Mouse (Mus musculus): ENCODE measurements around the gene Gstt4. TPM values are rescaled to one million over a fixed set of nuclear protein-coding genes. Genes with fewer than 3 reads are reported as not detected.

Gene Gstt4
- polyA plus RNA-seq, 1 experiment = not detected

- Histone ChIP-seq H3K9me3 (replicated peaks; ENCODE audit: control insufficient read depth, insufficient read depth, low read length, poor library complexity, severe bottlenecking) (no peaks in the 10 kb centered on the region), H3K27me3 (ENCODE audit: control insufficient read depth, insufficient read depth, low read length, poor library complexity, severe bottlenecking) (no peaks in the 10 kb centered on the region), H3K9ac (ENCODE audit: low read depth, poor library complexity, severe bottlenecking) (no peak overlapping the region), H3K4me1 (ENCODE audit: control insufficient read depth, insufficient read depth, low read length) (no peaks in the 10 kb centered on the region), H3K36me3 (ENCODE audit: control insufficient read depth, insufficient read depth, low read length, poor library complexity, severe bottlenecking) (no peaks in the 10 kb centered on the region), H3K27ac (ENCODE audit: insufficient read depth, low read length) (no peak overlapping the region), H3K4me3 (ENCODE audit: low read depth, low read length) (no peak overlapping the region)
- TF ChIP-seq POLR2A (IDR thresholded peaks at IDR 0.05; ENCODE audit: insufficient read depth, low read length) (no peak), CTCF (IDR thresholded peaks at IDR 0.05; ENCODE audit: low read depth, low read length) (no peak), EP300 (IDR thresholded peaks at IDR 0.05; ENCODE audit: insufficient read depth, low read depth, low read length) (no peak)
Observed at GRCm38 (mm10) chr10:75766856-75767255, 55.5 kb downstream of the Gstt4 start.

Other genes starting within 250 kb of the Gstt4 start
- gene Ggt5, start 233.2 kb downstream of the Gstt4 start, polyA plus RNA-seq (2011; ENCODE audit: insufficient read depth, insufficient read length, low read depth, missing spikeins) = 0.81 and 0.90 TPM in 2 replicates
- gene Susd2, start 178.5 kb downstream of the Gstt4 start, polyA plus RNA-seq (2011; ENCODE audit: insufficient read depth, insufficient read length, low read depth, missing spikeins) = 11.1 and 11.7 TPM in 2 replicates
- 35.6 and 41.5 TPM in 2 replicates for gene Cabin1, start 58.2 kb downstream of the Gstt4 start, polyA plus RNA-seq (2011; ENCODE audit: insufficient read depth, insufficient read length, low read depth, missing spikeins)
- 99.5 and 108 TPM in 2 replicates for gene Ddt, start 49.1 kb downstream of the Gstt4 start, polyA plus RNA-seq (2011; ENCODE audit: insufficient read depth, insufficient read length, low read depth, missing spikeins)
- gene Gm20441, start 41.6 kb downstream of the Gstt4 start, polyA plus RNA-seq (2011; ENCODE audit: insufficient read depth, insufficient read length, low read depth, missing spikeins) = not detected in 2 replicates
- gene Gstt3, start 41.1 kb downstream of the Gstt4 start, polyA plus RNA-seq (2011; ENCODE audit: insufficient read depth, insufficient read length, low read depth, missing spikeins) = 9.7 and 11.6 TPM in 2 replicates
- gene Gstt1, start 24.0 kb downstream of the Gstt4 start, polyA plus RNA-seq (2011; ENCODE audit: insufficient read depth, insufficient read length, low read depth, missing spikeins) = 8.9 and 9.5 TPM in 2 replicates
- 26.3 and 31.9 TPM in 2 replicates for gene Gstt2, start 14.9 kb upstream of the Gstt4 start, polyA plus RNA-seq (2011; ENCODE audit: insufficient read depth, insufficient read length, low read depth, missing spikeins)
- gene Mif, start 37.7 kb upstream of the Gstt4 start, polyA plus RNA-seq (2011; ENCODE audit: insufficient read depth, insufficient read length, low read depth, missing spikeins) = 1,651 and 1,929 TPM in 2 replicates
- 9.6 and 13.8 TPM in 2 replicates for gene Derl3, start 70.9 kb upstream of the Gstt4 start, polyA plus RNA-seq (2011; ENCODE audit: insufficient read depth, insufficient read length, low read depth, missing spikeins)
- gene Smarcb1, start 99.1 kb upstream of the Gstt4 start, polyA plus RNA-seq (2011; ENCODE audit: insufficient read depth, insufficient read length, low read depth, missing spikeins) = 71.1 and 79.6 TPM in 2 replicates
- 405 and 450 TPM in 2 replicates for gene Chchd10, start 110.6 kb upstream of the Gstt4 start, polyA plus RNA-seq (2011; ENCODE audit: insufficient read depth, insufficient read length, low read depth, missing spikeins)
- gene Mmp11, start 114.0 kb upstream of the Gstt4 start, polyA plus RNA-seq (2011; ENCODE audit: insufficient read depth, insufficient read length, low read depth, missing spikeins) = 23.1 and 27.9 TPM in 2 replicates
- gene Gm867, start 118.1 kb upstream of the Gstt4 start, polyA plus RNA-seq (2011; ENCODE audit: insufficient read depth, insufficient read length, low read depth, missing spikeins) = 0.66 and 0.91 TPM in 2 replicates
- gene Vpreb3, start 120.5 kb upstream of the Gstt4 start, polyA plus RNA-seq (2011; ENCODE audit: insufficient read depth, insufficient read length, low read depth, missing spikeins) = 1.2 TPM in 1 of 2 replicates, not detected in the other
- 0.38 and 0.43 TPM in 2 replicates for gene Gm5134, start 132.0 kb upstream of the Gstt4 start, polyA plus RNA-seq (2011; ENCODE audit: insufficient read depth, insufficient read length, low read depth, missing spikeins)
- 59.7 and 63.2 TPM in 2 replicates for gene Zfp280b, start 210.1 kb upstream of the Gstt4 start, polyA plus RNA-seq (2011; ENCODE audit: insufficient read depth, insufficient read length, low read depth, missing spikeins)